Mouse (Mus musculus) olfactory bulb, adult 2 months (tissue): ENCODE results near the gene Ahctf1.

Source experiments
- CTCF ChIP-seq: fragments of 200-500 bp; IDR thresholded peaks from 2 replicates; pipeline ENCODE4 v1.5.1; 2012; ENCODE audit warnings: low read depth, mild to moderate bottlenecking, low read length, moderate library complexity; ENCODE audit not compliant: insufficient read depth
- POLR2A ChIP-seq: fragments of 200-500 bp; IDR thresholded peaks from 2 replicates; pipeline ENCODE4 v1.6.1; 2012; ENCODE audit warnings: mild to moderate bottlenecking, low read depth, low read length, moderate library complexity; ENCODE audit not compliant: insufficient read depth

- no peak for TF ChIP-seq CTCF
- no peak for TF ChIP-seq POLR2A
Observed at GRCm38 (mm10) chr1:179710739-179711138, 92.7 kb downstream of the Ahctf1 start.
